Mouse (Mus musculus) embryonic fibroblast, embryonic 13.5 days (primary cell): Measurements from ENCODE around the gene 4932438A13Rik.

Source experiments
- CTCF ChIP-seq: IDR thresholded peaks from 2 replicates; pipeline ENCODE4 v1.5.1; 2011; ENCODE audit warnings: mild to moderate bottlenecking, control low read depth, low read length, moderate library complexity, borderline replicate concordance; ENCODE audit not compliant: insufficient read depth
- POLR2A ChIP-seq: IDR thresholded peaks from 2 replicates; pipeline ENCODE4 v1.6.1; 2011; ENCODE audit warnings: low read depth, mild to moderate bottlenecking, control low read depth, low read length, moderate library complexity

DNA sequence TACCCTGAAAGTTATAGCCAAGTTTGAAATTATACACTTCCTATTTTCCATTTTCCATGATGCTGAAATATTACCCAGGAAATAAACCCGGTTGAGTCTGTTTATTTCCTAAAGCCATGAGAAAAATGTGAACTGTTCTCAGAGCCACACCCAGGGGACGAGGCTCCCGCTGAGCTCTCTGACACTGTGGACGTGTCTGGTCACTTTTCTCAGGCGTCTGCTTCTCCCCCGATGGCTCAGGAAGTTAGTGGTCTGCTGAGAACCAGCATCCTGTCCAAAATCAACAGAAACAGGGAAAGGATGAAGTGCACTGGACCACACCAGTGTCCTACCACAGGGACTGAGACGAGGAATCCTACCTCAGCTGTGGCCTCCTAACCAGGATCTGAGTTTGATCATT lies 43.5 kb upstream of the 4932438A13Rik start:
- no peak for TF ChIP-seq POLR2A
- TF ChIP-seq CTCF = no peak
